Comparison of ENCODE assay signal across 25 mouse cellular contexts in genomic region chr10:58798156-58798555, GRCm38 (mm10). TPM values are rescaled to one million over a fixed set of nuclear protein-coding genes. Genes with fewer than 3 reads are reported as not detected.
DNase-seq lines count a peak whose midpoint lies in the region; ATAC-seq lines count a peak whose summit lies in the region.
"Had no signal": no experiment of that assay in that cellular context is flagged by ENCODE, and none has a peak within 500 bp of the region (broad histone marks: within the 10 kb centered on the region; RNA-seq: fewer than 3 reads in every experiment).

No protein-coding gene starts in this region.

- H3K27me3 ChIP-seq in forebrain, embryonic 15.5 days = no peaks in the 10 kb centered on the region
- no peaks in the 10 kb centered on the region for H3K27me3 ChIP-seq in forebrain, embryonic 11.5 days (ENCODE audit: control insufficient read depth, insufficient read depth, low read length)
- H3K27me3 ChIP-seq in hindbrain, embryonic 16.5 days (replicated peaks; ENCODE audit: control insufficient read depth, insufficient read depth, low read length) = no peaks in the 10 kb centered on the region; the same call in 1 of the 2 replicates
- H3K27me3 ChIP-seq in hindbrain, embryonic 11.5 days (ENCODE audit: control insufficient read depth, insufficient read depth, low read length) = no peaks in the 10 kb centered on the region
- H3K27me3 ChIP-seq in midbrain, embryonic 15.5 days (replicated peaks) = no peaks in the 10 kb centered on the region
- H3K27me3 ChIP-seq in midbrain, embryonic 10.5 days (ENCODE audit: low read depth, poor library complexity, severe bottlenecking) = no peaks in the 10 kb centered on the region
- H3K27me3 ChIP-seq: embryonic facial prominence, embryonic 15.5 days; hindbrain, embryonic 12.5 days; intestine, embryonic 15.5 days; liver, embryonic 15.5 days; lung, embryonic 15.5 days; megakaryocyte, embryonic 14.5 days; stomach, embryonic 15.5 days had no signal

- H3K36me3 ChIP-seq in forebrain, embryonic 15.5 days = no peaks in the 10 kb centered on the region
- no peaks in the 10 kb centered on the region for H3K36me3 ChIP-seq in forebrain, embryonic 11.5 days (ENCODE audit: control insufficient read depth, insufficient read depth, low read length)
- no peaks in the 10 kb centered on the region for H3K36me3 ChIP-seq in hindbrain, embryonic 16.5 days (ENCODE audit: control insufficient read depth, insufficient read depth, low read length)
- no peaks in the 10 kb centered on the region for H3K36me3 ChIP-seq in hindbrain, embryonic 11.5 days (ENCODE audit: control insufficient read depth, insufficient read depth, low read length)
- H3K36me3 ChIP-seq in midbrain, embryonic 15.5 days (replicated peaks) = no peaks in the 10 kb centered on the region
- no peaks in the 10 kb centered on the region for H3K36me3 ChIP-seq in midbrain, embryonic 10.5 days
- H3K36me3 ChIP-seq: embryonic facial prominence, embryonic 15.5 days; hindbrain, embryonic 12.5 days; intestine, embryonic 15.5 days; limb, embryonic 10.5 days; liver, embryonic 15.5 days; lung, embryonic 15.5 days; stomach, embryonic 15.5 days had no signal

- no peak overlapping the region for H3K4me2 ChIP-seq in forebrain, embryonic 15.5 days (replicated peaks)
- no peak overlapping the region for H3K4me2 ChIP-seq in forebrain, embryonic 11.5 days (ENCODE audit: low read depth, low read length, severe bottlenecking)
- H3K4me2 ChIP-seq in hindbrain, embryonic 16.5 days (ENCODE audit: low read length) = no peak overlapping the region
- no peak overlapping the region for H3K4me2 ChIP-seq in hindbrain, embryonic 11.5 days (replicated peaks; ENCODE audit: low read depth, low read length)
- H3K4me2 ChIP-seq in midbrain, embryonic 15.5 days = no peak overlapping the region
- H3K4me2 ChIP-seq: embryonic facial prominence, embryonic 15.5 days; hindbrain, embryonic 12.5 days; intestine, embryonic 15.5 days; liver, embryonic 15.5 days; lung, embryonic 15.5 days; stomach, embryonic 15.5 days had no signal

- H3K9ac ChIP-seq in forebrain, embryonic 15.5 days (replicated peaks) = no peak overlapping the region
- H3K9ac ChIP-seq in forebrain, embryonic 11.5 days (ENCODE audit: low read length) = no peak overlapping the region
- H3K9ac ChIP-seq in hindbrain, embryonic 16.5 days (ENCODE audit: low read depth, low read length) = no peak overlapping the region
- no peak overlapping the region for H3K9ac ChIP-seq in hindbrain, embryonic 11.5 days (ENCODE audit: low read depth, low read length)
- H3K9ac ChIP-seq in midbrain, embryonic 15.5 days = no peak overlapping the region
- H3K9ac ChIP-seq: embryonic facial prominence, embryonic 15.5 days; hindbrain, embryonic 12.5 days; intestine, embryonic 15.5 days; liver, embryonic 15.5 days; lung, embryonic 15.5 days; stomach, embryonic 15.5 days had no signal

- no peak for DNase-seq in forebrain, embryonic 11.5 days (ENCODE audit: low spot score)
- DNase-seq in hindbrain, embryonic 11.5 days (ENCODE audit: low spot score) = no peak
- no peak for DNase-seq in midbrain, embryonic 10.5 days (ENCODE audit: low spot score)
- DNase-seq: adrenal gland, postnatal 25 days; cerebellum, adult 11 months; cerebellum, adult 9-11 months; gastrocnemius, postnatal 25 days; heart, adult 18-20 months; kidney, adult 8-10 months; kidney, postnatal 10 days; liver; lung, postnatal 36 days; thymus, adult 2 months had no signal

- H3K4me3 ChIP-seq in forebrain, embryonic 15.5 days = no peak overlapping the region
- H3K4me3 ChIP-seq in forebrain, embryonic 11.5 days (ENCODE audit: low read depth, low read length) = no peak overlapping the region
- H3K4me3 ChIP-seq in hindbrain, embryonic 16.5 days (ENCODE audit: low read length) = no peak overlapping the region
- H3K4me3 ChIP-seq in hindbrain, embryonic 11.5 days (ENCODE audit: low read depth, low read length) = no peak overlapping the region
- H3K4me3 ChIP-seq in midbrain, embryonic 15.5 days = no peak overlapping the region
- no peak overlapping the region for H3K4me3 ChIP-seq in midbrain, embryonic 10.5 days
- H3K4me3 ChIP-seq: embryonic facial prominence, embryonic 15.5 days; hindbrain, embryonic 12.5 days; intestine, embryonic 15.5 days; limb, embryonic 10.5 days; liver, embryonic 15.5 days; lung, embryonic 15.5 days; megakaryocyte, embryonic 14.5 days; stomach, embryonic 15.5 days had no signal

- WGBS in forebrain, embryonic 15.5 days = 59% methylated on average over 3 of the region's 3 CpGs
- 93% methylated on average over 3 of the region's 3 CpGs for WGBS in forebrain, embryonic 11.5 days
- WGBS in hindbrain, embryonic 16.5 days = 64% methylated on average over 3 of the region's 3 CpGs
- 83% methylated on average over 3 of the region's 3 CpGs for WGBS in hindbrain, embryonic 11.5 days
- 80% methylated on average over 3 of the region's 3 CpGs for WGBS in midbrain, embryonic 15.5 days
- WGBS in midbrain, embryonic 10.5 days = 92% methylated on average over 3 of the region's 3 CpGs

- peak; percentile 86 for ATAC-seq in forebrain, embryonic 15.5 days (replicated peaks)
- no peak for ATAC-seq in forebrain, embryonic 11.5 days (replicated peaks; ENCODE audit: low FRiP score)
- peak; percentile 74 for ATAC-seq in hindbrain, embryonic 16.5 days
- ATAC-seq in hindbrain, embryonic 11.5 days (ENCODE audit: low FRiP score) = no peak
- peak; percentile 54; the same call in 1 of the 2 replicates for ATAC-seq in midbrain, embryonic 15.5 days (replicated peaks)
- ATAC-seq in CD4-positive, CD25-positive, alpha-beta regulatory T cell, adult 4 months = no peak
- ATAC-seq: intestine, embryonic 15.5 days had no signal

- 0 out of 2 replicates have a peak overlapping the region, but pooled peaks have one; percentile 17 for H3K27ac ChIP-seq in forebrain, embryonic 15.5 days (replicated peaks)
- H3K27ac ChIP-seq in forebrain, embryonic 11.5 days (ENCODE audit: low read depth, low read length) = no peak overlapping the region
- no peak overlapping the region for H3K27ac ChIP-seq in hindbrain, embryonic 16.5 days (ENCODE audit: low read depth, low read length)
- no peak overlapping the region for H3K27ac ChIP-seq in hindbrain, embryonic 11.5 days (ENCODE audit: low read depth, low read length)
- no peak overlapping the region for H3K27ac ChIP-seq in midbrain, embryonic 15.5 days
- H3K27ac ChIP-seq in midbrain, embryonic 10.5 days (replicated peaks) = no peak overlapping the region
- H3K27ac ChIP-seq: embryonic facial prominence, embryonic 15.5 days; hindbrain, embryonic 12.5 days; intestine, embryonic 15.5 days; limb, embryonic 10.5 days; liver, embryonic 15.5 days; lung, embryonic 15.5 days; stomach, embryonic 15.5 days had no signal

- no peaks in the 10 kb centered on the region for H3K9me3 ChIP-seq in forebrain, embryonic 15.5 days
- H3K9me3 ChIP-seq in forebrain, embryonic 11.5 days (ENCODE audit: control insufficient read depth, low read length) = no peaks in the 10 kb centered on the region
- no peaks in the 10 kb centered on the region for H3K9me3 ChIP-seq in hindbrain, embryonic 16.5 days (ENCODE audit: control insufficient read depth, low read length)
- no peaks in the 10 kb centered on the region for H3K9me3 ChIP-seq in hindbrain, embryonic 11.5 days (ENCODE audit: control insufficient read depth, low read length)
- no peaks in the 10 kb centered on the region for H3K9me3 ChIP-seq in midbrain, embryonic 15.5 days
- no peaks in the 10 kb centered on the region for H3K9me3 ChIP-seq in midbrain, embryonic 10.5 days (replicated peaks)
- H3K9me3 ChIP-seq: embryonic facial prominence, embryonic 15.5 days; hindbrain, embryonic 12.5 days; intestine, embryonic 15.5 days; limb, embryonic 10.5 days; liver, embryonic 15.5 days; lung, embryonic 15.5 days; megakaryocyte, embryonic 14.5 days; stomach, embryonic 15.5 days had no signal

- peaks cover 22% of the 10 kb centered on the region for H3K4me1 ChIP-seq in forebrain, embryonic 15.5 days
- peaks cover 5% of the 10 kb centered on the region; the same call in 1 of the 2 replicates for H3K4me1 ChIP-seq in forebrain, embryonic 11.5 days (replicated peaks; ENCODE audit: control insufficient read depth, insufficient read depth, low read length)
- peaks cover 5% of the 10 kb centered on the region for H3K4me1 ChIP-seq in hindbrain, embryonic 16.5 days (ENCODE audit: control insufficient read depth, insufficient read depth, low read depth, low read length)
- H3K4me1 ChIP-seq in hindbrain, embryonic 11.5 days (replicated peaks; ENCODE audit: control insufficient read depth, insufficient read depth, low read length) = no peaks in the 10 kb centered on the region
- no peaks in the 10 kb centered on the region for H3K4me1 ChIP-seq in midbrain, embryonic 15.5 days
- no peaks in the 10 kb centered on the region for H3K4me1 ChIP-seq in midbrain, embryonic 10.5 days
- H3K4me1 ChIP-seq: embryonic facial prominence, embryonic 15.5 days; hindbrain, embryonic 12.5 days; intestine, embryonic 15.5 days; limb, embryonic 10.5 days; liver, embryonic 15.5 days; lung, embryonic 15.5 days; megakaryocyte, embryonic 14.5 days; stomach, embryonic 15.5 days had no signal

RNA-seq across cellular contexts. Expression of gene Sh3rf3, which starts 15.0 kb away (rescaled TPM):
- polyA plus RNA-seq in forebrain, embryonic 15.5 days (2015; fragmentation: Nextera tagmentation; extraction: Ambion mirVana) = 12.5 and 13.1 TPM in 2 replicates
- polyA plus RNA-seq in forebrain, embryonic 11.5 days (2014; fragmentation: Nextera tagmentation; extraction: Ambion mirVana) = 1.8 and 2.0 TPM in 2 replicates
- 2.5 and 2.7 TPM in 2 replicates for polyA plus RNA-seq in hindbrain, embryonic 16.5 days (2015; fragmentation: Nextera tagmentation; extraction: Ambion mirVana)
- 1.0 and 1.5 TPM in 2 replicates for polyA plus RNA-seq in hindbrain, embryonic 11.5 days (2014; fragmentation: Nextera tagmentation; extraction: Ambion mirVana)
- polyA plus RNA-seq in midbrain, embryonic 15.5 days (2015; fragmentation: Nextera tagmentation; extraction: Ambion mirVana) = 3.1 and 4.0 TPM in 2 replicates
- 0.56 and 0.83 TPM in 2 replicates for polyA plus RNA-seq in midbrain, embryonic 10.5 days (2016; fragmentation: Nextera tagmentation; extraction: Ambion mirVana)
- polyA plus RNA-seq in CD4-positive, CD25-positive, alpha-beta regulatory T cell, adult 4 months (2017; shearing (Covaris generic)) = not detected

Comparison
In these comparisons a context has a peak if more than half of its experiments do, and no peak if none do; other contexts are left out.
1. ATAC-seq: peak in forebrain, embryonic 15.5 days (single experiment), hindbrain, embryonic 16.5 days (single experiment) and midbrain, embryonic 15.5 days (single experiment); none in forebrain, embryonic 11.5 days (single experiment), hindbrain, embryonic 11.5 days (single experiment) and CD4-positive, CD25-positive, alpha-beta regulatory T cell, adult 4 months (single experiment).